Mouse (Mus musculus) forebrain, embryonic 14.5 days (tissue): Measurements from ENCODE around the gene Hsd11b1. TPM values are rescaled to one million over a fixed set of nuclear protein-coding genes. Genes with fewer than 3 reads are reported as not detected.

Source experiments
- ATAC-seq: fragments of 200-750 bp; cut with Nextera tagmentation; 2 replicates; pipeline ENCODE4 v1.8.0; 2017; ENCODE audit warnings: mild to moderate bottlenecking, moderate library complexity
- DNase-seq: peaks from one replicate; pipeline ENCODE4 v3.0.0-alpha.2; 2015; ENCODE audit warnings: low spot score
- H3K27ac ChIP-seq: fragments of 300-500 bp; sonication (generic); 2 replicates; pipeline ENCODE4 v1.5.1; 2014; ENCODE audit warnings: low read depth, mild to moderate bottlenecking, control low read depth, low read length, moderate library complexity
- H3K27me3 ChIP-seq: fragments of 300-500 bp; sonication (generic); replicated peaks from 2 replicates; pipeline ENCODE4 v1.6.1; 2014; ENCODE audit warnings: low read length, control low read depth, mixed read lengths; ENCODE audit not compliant: control insufficient read depth, insufficient read depth
- H3K36me3 ChIP-seq: fragments of 300-500 bp; sonication (generic); 2 replicates; pipeline ENCODE4 v1.6.1; 2014; ENCODE audit warnings: low read length, control low read depth; ENCODE audit not compliant: control insufficient read depth, insufficient read depth
- H3K4me1 ChIP-seq: fragments of 300-500 bp; sonication (generic); 2 replicates; pipeline ENCODE4 v1.6.1; 2014; ENCODE audit warnings: antibody characterized with exemption, low read length, control low read depth; ENCODE audit not compliant: control insufficient read depth, insufficient read depth
- H3K4me2 ChIP-seq: fragments of 300-500 bp; sonication (generic); 2 replicates; pipeline ENCODE4 v1.6.1; 2014; ENCODE audit warnings: mild to moderate bottlenecking, control low read depth, low read length
- H3K4me3 ChIP-seq: fragments of 300-500 bp; sonication (generic); 2 replicates; pipeline ENCODE4 v1.5.1; 2014; ENCODE audit warnings: low read depth, low read length, control low read depth
- H3K9ac ChIP-seq: fragments of 300-500 bp; sonication (generic); 2 replicates; pipeline ENCODE4 v1.6.1; 2014; ENCODE audit warnings: mild to moderate bottlenecking, low read length, control low read depth, moderate library complexity
- H3K9me3 ChIP-seq: fragments of 300-500 bp; sonication (generic); replicated peaks from 2 replicates; pipeline ENCODE4 v1.6.1; 2016; ENCODE audit warnings: low read length, control low read depth, mixed read lengths; ENCODE audit not compliant: control insufficient read depth
- WGBS: fragments of 180-500 bp; shearing (Covaris S2); extraction: QIAGEN DNeasy Blood & Tissue Kit; methylation state at CpG from one replicate; pipeline ENCODE4 v1.1.7; 2014; 5-methylcytosine and 5-hydroxymethylcytosine counted together
- polyA plus RNA-seq: library from polyadenylated mRNA; unstranded; fragments of >200 nt; fragmentation: Nextera tagmentation; extraction: Ambion mirVana; gene quantifications from 2 replicates; pipeline ENCODE4 v1.2.1, GENCODE M21; 2014

Hsd11b1 gene
- polyA plus RNA-seq, 1 experiment from 2014 or later = 0.47 TPM

DNA sequence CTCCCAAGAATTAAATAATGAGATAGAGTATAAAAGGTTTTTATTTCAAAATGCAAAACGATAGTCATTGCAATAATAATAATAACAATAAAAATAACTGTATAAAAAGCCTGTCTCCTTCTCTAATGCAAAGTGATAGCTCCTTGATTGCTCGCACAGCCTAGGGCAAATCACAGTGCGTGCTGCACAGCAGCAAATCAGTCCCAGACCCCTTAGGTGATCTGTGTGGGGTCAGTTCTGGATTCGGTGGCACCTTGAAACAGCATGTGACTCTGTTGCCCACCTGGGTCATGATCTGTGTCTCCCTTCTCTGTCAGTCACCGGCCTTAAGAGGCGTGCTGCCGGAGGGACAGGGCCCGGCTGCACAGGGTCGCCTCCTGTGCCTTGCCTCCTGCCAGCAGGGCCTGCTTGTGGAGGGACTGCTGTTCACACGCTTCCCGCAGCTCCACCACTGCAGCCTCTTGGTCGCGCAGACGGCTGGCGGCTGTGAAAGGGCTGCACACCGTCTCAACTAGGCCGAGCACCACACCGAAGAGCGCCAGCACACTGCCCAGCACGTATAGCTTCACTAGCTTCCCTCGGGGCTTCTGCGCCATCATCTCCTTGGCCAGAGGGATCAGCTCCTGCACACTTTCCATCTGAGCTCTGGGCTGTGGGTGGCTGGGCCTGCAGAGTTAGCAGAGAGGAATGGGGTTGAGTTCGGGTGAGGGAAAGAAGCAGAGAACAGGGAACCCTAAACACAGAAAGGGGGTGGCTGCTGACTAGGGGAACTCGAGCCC is 8.5 kb upstream of the Hsd11b1 start:
- peak; percentile 74 for ATAC-seq
- Histone ChIP-seq H3K27me3 (no peaks in the 10 kb centered on the region), H3K4me2 (peak overlapping the region; percentile 51), H3K36me3 (no peaks in the 10 kb centered on the region), H3K4me1 (no peaks in the 10 kb centered on the region), H3K9me3 (no peaks in the 10 kb centered on the region), H3K9ac (peak overlapping the region; percentile 55), H3K4me3 (peak overlapping the region; percentile 16), H3K27ac (peak overlapping the region; percentile 36; the same call in 1 of the 2 replicates)
- DNase-seq = peak; percentile 31
- WGBS = 12% methylated on average over 24 of the region's 24 CpGs

DNA sequence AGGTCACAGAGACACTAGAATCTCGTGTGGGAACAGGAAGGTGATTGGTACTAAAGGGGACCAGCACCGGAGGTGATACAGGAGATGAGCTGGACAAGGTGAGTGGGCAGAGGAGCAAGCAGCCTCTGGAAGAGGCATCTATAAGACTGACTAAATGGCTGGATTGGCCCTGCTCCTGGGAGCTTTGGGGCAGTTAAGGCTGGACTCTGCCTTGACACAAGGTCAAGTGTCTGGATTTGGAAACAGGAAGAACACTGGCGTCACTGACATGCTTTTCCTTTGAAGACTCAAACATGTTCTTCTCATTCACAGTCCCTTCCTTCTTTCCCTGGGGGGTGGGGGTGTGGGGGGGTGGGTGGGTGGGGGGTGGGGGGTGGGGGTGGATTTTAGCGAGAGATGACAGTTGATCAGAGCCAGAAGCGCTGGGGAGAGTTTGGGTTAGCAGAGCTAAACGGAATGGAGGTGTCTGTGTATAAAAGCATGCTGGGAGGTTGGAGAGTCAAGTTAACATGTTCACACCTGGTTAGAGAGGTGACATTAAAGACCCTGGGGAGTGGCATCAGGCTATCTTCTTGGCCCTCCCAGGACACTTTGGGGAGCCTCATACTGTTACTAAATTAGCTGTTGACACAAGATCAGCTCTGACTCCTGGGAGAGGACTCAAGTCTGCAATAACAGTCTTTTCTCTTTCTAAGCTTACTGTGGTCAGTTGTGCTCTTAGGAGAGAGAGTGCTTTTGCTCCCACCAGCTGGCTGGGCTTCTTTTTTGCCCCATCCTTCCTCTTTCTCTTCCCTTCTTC is 7.3 kb upstream of the Hsd11b1 start:
- no peak for DNase-seq
- H3K4me3 ChIP-seq = no peak overlapping the region
- 77% methylated on average over 6 of the region's 6 CpGs for WGBS
- no peak overlapping the region for H3K27ac ChIP-seq
- no peaks in the 10 kb centered on the region for H3K4me1 ChIP-seq
- no peak for ATAC-seq
- H3K9me3 ChIP-seq = no peaks in the 10 kb centered on the region
- no peaks in the 10 kb centered on the region for H3K36me3 ChIP-seq
- H3K27me3 ChIP-seq = no peaks in the 10 kb centered on the region
- no peak overlapping the region for H3K4me2 ChIP-seq
- H3K9ac ChIP-seq = no peak overlapping the region

DNA sequence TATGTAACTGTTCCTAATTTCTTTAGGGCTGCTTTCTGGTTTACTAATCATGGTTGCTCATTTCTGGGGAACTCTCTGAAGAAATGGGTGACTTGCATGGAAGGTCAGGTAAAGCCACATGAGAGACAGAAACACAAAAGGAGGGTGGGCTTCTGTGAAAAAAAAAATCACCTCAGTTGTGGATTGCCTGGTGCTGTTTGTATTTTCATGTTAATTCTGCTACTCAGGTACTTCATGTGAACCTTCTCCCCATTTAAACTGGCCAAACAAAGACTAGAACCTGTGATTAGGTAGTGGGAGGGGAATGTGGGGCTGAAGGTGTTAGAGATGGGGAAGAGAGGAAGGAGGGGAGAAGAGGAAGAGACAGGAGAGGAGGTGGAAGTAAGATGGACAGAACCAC is 1.9 kb upstream of the Hsd11b1 start:
- Histone ChIP-seq H3K36me3 (no peaks in the 10 kb centered on the region), H3K4me2 (no peak overlapping the region), H3K27me3 (no peaks in the 10 kb centered on the region), H3K9ac (no peak overlapping the region), H3K4me3 (no peak overlapping the region), H3K9me3 (no peaks in the 10 kb centered on the region), H3K4me1 (no peaks in the 10 kb centered on the region), H3K27ac (no peak overlapping the region)
- DNase-seq = no peak
- ATAC-seq = no peak

DNA sequence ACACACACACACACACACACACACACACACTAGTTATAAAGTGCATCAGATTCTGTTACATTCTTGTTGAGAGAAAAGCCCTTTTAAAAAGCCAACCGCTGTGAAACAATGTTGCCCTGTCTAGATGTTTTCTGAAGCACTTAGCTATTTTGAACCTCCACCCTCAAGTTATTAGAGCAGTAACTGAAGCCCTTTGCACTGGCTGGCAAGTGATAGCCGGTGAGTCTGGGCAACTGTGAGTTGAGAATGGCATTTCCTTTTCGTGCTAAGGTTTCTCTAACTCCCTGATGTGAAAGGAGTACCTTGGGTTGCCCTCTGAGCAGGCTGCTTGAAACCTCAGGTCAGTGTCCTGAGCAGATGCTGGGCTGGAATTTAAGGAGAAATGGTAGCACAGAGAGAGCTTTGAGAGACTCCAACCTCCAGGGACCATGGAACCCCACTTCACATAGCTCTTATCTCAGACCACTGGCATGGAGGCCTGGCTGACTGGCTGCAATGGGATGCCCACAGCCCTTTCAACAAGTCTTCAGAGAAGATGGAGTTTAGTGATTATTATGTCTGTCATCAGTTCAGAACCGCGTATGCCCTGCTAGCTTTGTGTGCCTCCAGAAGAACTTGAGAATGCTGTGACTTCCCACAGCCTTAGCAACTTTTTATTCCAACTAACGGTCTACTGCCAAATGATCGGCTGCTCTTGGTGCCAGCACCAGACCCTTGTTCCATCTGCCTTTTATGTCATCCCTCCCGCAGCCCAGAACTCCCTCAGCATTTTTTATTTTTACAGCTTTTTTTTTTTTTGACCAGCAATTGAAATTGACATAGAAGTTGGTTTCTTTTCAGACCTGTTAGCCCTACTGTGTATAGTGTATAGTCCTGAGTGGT is 608 bp downstream of the Hsd11b1 start:
- 79% methylated on average over 8 of the region's 8 CpGs for WGBS
- ATAC-seq = no peak

DNA sequence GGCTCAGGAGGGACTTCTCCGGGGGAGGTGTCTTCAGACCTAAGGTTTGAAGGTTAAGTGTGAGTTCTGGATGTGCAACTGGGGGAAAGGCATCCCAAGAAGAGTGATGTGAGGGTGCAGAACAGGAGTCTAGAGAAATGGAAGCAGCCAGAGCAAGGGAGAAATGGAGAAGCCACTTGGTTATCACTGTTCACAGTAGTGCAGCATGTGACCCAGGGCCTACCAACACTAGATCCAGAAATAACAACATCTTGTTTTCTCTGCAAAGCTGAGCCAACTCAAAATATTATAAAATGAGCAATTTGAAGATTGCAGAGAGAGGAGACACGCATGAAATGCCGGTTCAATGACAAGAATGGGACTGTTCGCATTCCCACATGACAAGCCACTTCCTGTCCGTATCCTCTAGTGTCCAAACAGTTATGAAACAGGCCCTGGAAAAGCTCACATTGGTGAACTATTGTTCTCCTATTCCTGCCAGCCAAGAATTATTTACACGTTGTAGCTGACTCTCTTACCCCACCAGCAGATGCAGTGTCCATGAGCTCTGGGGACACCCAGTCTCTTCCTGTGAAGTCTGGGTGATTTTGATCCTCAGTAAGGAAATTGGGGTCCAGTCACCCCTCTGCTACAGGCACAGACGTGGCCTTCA is 1.9 kb downstream of the Hsd11b1 start:
- Histone ChIP-seq H3K27me3 (no peaks in the 10 kb centered on the region), H3K4me3 (no peak overlapping the region), H3K4me1 (no peaks in the 10 kb centered on the region), H3K9me3 (no peaks in the 10 kb centered on the region), H3K9ac (no peak overlapping the region), H3K27ac (no peak overlapping the region), H3K4me2 (no peak overlapping the region), H3K36me3 (no peaks in the 10 kb centered on the region)
- ATAC-seq (no peak), DNase-seq (no peak)
- 79% methylated on average over 7 of the region's 7 CpGs for WGBS

More for the DNA sequence above, 608 bp downstream of the Hsd11b1 start:
- no peak for DNase-seq
- Histone ChIP-seq H3K4me2 (no peak overlapping the region), H3K4me1 (no peaks in the 10 kb centered on the region), H3K27me3 (no peaks in the 10 kb centered on the region), H3K36me3 (no peaks in the 10 kb centered on the region), H3K9me3 (no peaks in the 10 kb centered on the region), H3K27ac (no peak overlapping the region), H3K4me3 (no peak overlapping the region), H3K9ac (no peak overlapping the region)

DNA sequence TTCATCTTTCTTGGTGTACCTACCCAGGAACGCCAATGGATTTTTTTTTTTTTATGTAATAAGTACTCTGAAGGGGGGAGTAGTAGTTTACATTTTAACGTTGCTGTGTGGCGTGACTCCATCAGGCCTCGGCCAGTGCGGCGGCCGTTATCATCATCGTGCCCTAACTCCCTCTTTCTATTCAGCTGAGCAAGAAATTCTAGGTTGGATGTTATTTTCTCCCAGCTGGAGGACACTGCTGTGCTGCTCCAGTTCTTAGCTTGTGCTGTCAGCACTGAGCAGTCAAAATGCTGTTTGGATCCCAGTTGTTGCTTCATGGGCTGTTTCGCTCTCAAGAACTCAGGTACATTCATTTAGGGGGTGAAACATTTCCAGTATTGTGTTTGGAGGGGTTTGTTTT is 4.3 kb downstream of the Hsd11b1 start:
- H3K4me2 ChIP-seq = no peak overlapping the region
- H3K9me3 ChIP-seq = no peaks in the 10 kb centered on the region
- ATAC-seq (no peak), DNase-seq (no peak)
- 92% methylated on average over 9 of the region's 9 CpGs for WGBS
- no peaks in the 10 kb centered on the region for H3K36me3 ChIP-seq
- H3K4me1 ChIP-seq = no peaks in the 10 kb centered on the region
- H3K4me3 ChIP-seq = no peak overlapping the region
- no peaks in the 10 kb centered on the region for H3K27me3 ChIP-seq
- no peak overlapping the region for H3K9ac ChIP-seq
- H3K27ac ChIP-seq = no peak overlapping the region

- Histone ChIP-seq H3K4me1 (no peaks in the 10 kb centered on the region), H3K9ac (no peak overlapping the region), H3K36me3 (no peaks in the 10 kb centered on the region), H3K4me3 (no peak overlapping the region), H3K27ac (no peak overlapping the region), H3K4me2 (no peak overlapping the region), H3K27me3 (no peaks in the 10 kb centered on the region), H3K9me3 (no peaks in the 10 kb centered on the region)
- 62% methylated on average over 5 of the region's 5 CpGs for WGBS
- no peak for ATAC-seq
- DNase-seq = peak; percentile 47
Measured at GRCm38 (mm10) chr1:193256621-193257098, 7.2 kb downstream of the Hsd11b1 start.

GRCm38 (mm10) chr1:193256289-193256577 is 7.6 kb downstream of the Hsd11b1 start:
- no peak for DNase-seq
- Histone ChIP-seq H3K27me3 (no peaks in the 10 kb centered on the region), H3K9ac (no peak overlapping the region), H3K27ac (no peak overlapping the region), H3K9me3 (no peaks in the 10 kb centered on the region), H3K36me3 (no peaks in the 10 kb centered on the region), H3K4me2 (no peak overlapping the region), H3K4me3 (no peak overlapping the region), H3K4me1 (no peaks in the 10 kb centered on the region)
- peak; percentile 26; the same call in 1 of the 2 replicates for ATAC-seq
